Mouse (Mus musculus) monocyte, adult 5-6 weeks (primary cell): ENCODE results near the gene Mta3. TPM values are rescaled to one million over a fixed set of nuclear protein-coding genes. Genes with fewer than 3 reads are reported as not detected.

Source experiments
- ATAC-seq: fragments of 153-309, 156-312 bp; replicated peaks from 2 replicates; pipeline ENCODE4 v1.8.0; 2017; ENCODE audit warnings: mild to moderate bottlenecking; ENCODE audit not compliant: low TSS enrichment, insufficient number of reproducible peaks, severe bottlenecking, poor library complexity, low FRiP score
- total RNA-seq: library from RNA; stranded (forward); fragments of 200-1000, 200-491, 200-594 nt; gene quantifications from 3 replicates; pipeline ENCODE4 v1.2.3, GENCODE M21; 2017

The Mta3 gene
- total RNA-seq, 1 experiment from 2014 or later = 75.1 TPM

- no peak for ATAC-seq
Observed at GRCm38 (mm10) chr17:83747405-83748160, 41.6 kb downstream of the Mta3 start.

- no peak for ATAC-seq
Observed at GRCm38 (mm10) chr17:83750216-83750950, 44.4 kb downstream of the Mta3 start.

GRCm38 (mm10) chr17:83753112-83753899 lies 47.3 kb downstream of the Mta3 start:
- no peak for ATAC-seq

GRCm38 (mm10) chr17:83758096-83758495 lies 52.1 kb downstream of the Mta3 start:
- ATAC-seq = no peak

GRCm38 (mm10) chr17:83759547-83759946 lies 53.6 kb downstream of the Mta3 start:
- no peak for ATAC-seq

- 0 out of 2 replicates have a peak, but pooled peaks have one; percentile 51 for ATAC-seq
Observed at GRCm38 (mm10) chr17:83764538-83764937, 58.6 kb downstream of the Mta3 start.

- ATAC-seq = no peak
Observed at GRCm38 (mm10) chr17:83767064-83767463, 61.1 kb downstream of the Mta3 start.

GRCm38 (mm10) chr17:83768309-83768708 lies 62.3 kb downstream of the Mta3 start:
- no peak for ATAC-seq

GRCm38 (mm10) chr17:83770371-83770770 lies 64.4 kb downstream of the Mta3 start:
- ATAC-seq = no peak

- no peak for ATAC-seq
Observed at GRCm38 (mm10) chr17:83770931-83771330, 65.0 kb downstream of the Mta3 start.

- no peak for ATAC-seq
Observed at GRCm38 (mm10) chr17:83772110-83772509, 66.1 kb downstream of the Mta3 start.

- peak; percentile 71; the same call in 1 of the 2 replicates for ATAC-seq
Observed at GRCm38 (mm10) chr17:83772711-83773110, 66.7 kb downstream of the Mta3 start.

GRCm38 (mm10) chr17:83776965-83777364 lies 71.0 kb downstream of the Mta3 start:
- no peak for ATAC-seq

GRCm38 (mm10) chr17:83777462-83778051 lies 71.6 kb downstream of the Mta3 start:
- ATAC-seq = no peak

- ATAC-seq = no peak
Observed at GRCm38 (mm10) chr17:83780228-83780627, 74.3 kb downstream of the Mta3 start.

GRCm38 (mm10) chr17:83782740-83783139 lies 76.8 kb downstream of the Mta3 start:
- ATAC-seq = no peak

GRCm38 (mm10) chr17:83786418-83786817 lies 80.5 kb downstream of the Mta3 start:
- no peak for ATAC-seq

- ATAC-seq = peak; percentile 68
Observed at GRCm38 (mm10) chr17:83790158-83790557, 84.2 kb downstream of the Mta3 start.

- no peak for ATAC-seq
Observed at GRCm38 (mm10) chr17:83792388-83792787, 86.4 kb downstream of the Mta3 start.
